Mouse (Mus musculus) heart, postnatal 0 days (tissue): ENCODE measurements around the gene Lipt2. TPM values are rescaled to one million over a fixed set of nuclear protein-coding genes. Genes with fewer than 3 reads are reported as not detected.

Experiments used
- ATAC-seq: fragments of 200-750 bp; cut with Nextera tagmentation; 2 replicates; pipeline ENCODE4 v1.8.0; 2017; ENCODE audit warnings: low read depth, moderate number of reproducible peaks, moderate library complexity; ENCODE audit not compliant: insufficient read depth
- DNase-seq: peaks from one replicate; pipeline ENCODE4 v3.0.0-alpha.2; 2016; ENCODE audit warnings: low spot score
- H3K27ac ChIP-seq: fragments of 300-500 bp; sonication (generic); 2 replicates; pipeline ENCODE4 v1.5.1; 2014; ENCODE audit warnings: low read depth, mild to moderate bottlenecking
- H3K27me3 ChIP-seq: fragments of 300-500 bp; sonication (generic); 2 replicates; pipeline ENCODE4 v1.6.1; 2014; ENCODE audit warnings: low read length, mixed read lengths; ENCODE audit not compliant: control insufficient read depth, insufficient read depth
- H3K36me3 ChIP-seq: fragments of 300-500 bp; sonication (generic); replicated peaks from 2 replicates; pipeline ENCODE4 v1.6.1; 2014; ENCODE audit warnings: low read length, mixed read lengths; ENCODE audit not compliant: control insufficient read depth, insufficient read depth
- H3K4me1 ChIP-seq: fragments of 300-500 bp; sonication (generic); 2 replicates; pipeline ENCODE4 v1.6.1; 2014; ENCODE audit warnings: antibody characterized with exemption; ENCODE audit not compliant: control insufficient read depth, insufficient read depth
- H3K4me2 ChIP-seq: fragments of 300-500 bp; sonication (generic); 2 replicates; pipeline ENCODE4 v1.6.1; 2014; ENCODE audit warnings: low read depth, mild to moderate bottlenecking, low read length, moderate library complexity
- H3K4me3 ChIP-seq: fragments of 300-500 bp; sonication (generic); 2 replicates; pipeline ENCODE4 v1.5.1; 2014; ENCODE audit warnings: low read depth, low read length
- H3K9ac ChIP-seq: fragments of 300-500 bp; sonication (generic); replicated peaks from 2 replicates; pipeline ENCODE4 v1.6.1; 2014; ENCODE audit warnings: low read depth, low read length, mixed read lengths
- H3K9me3 ChIP-seq: fragments of 300-500 bp; sonication (generic); replicated peaks from 2 replicates; pipeline ENCODE4 v1.6.1; 2016; ENCODE audit warnings: low read length; ENCODE audit not compliant: control insufficient read depth
- CTCF ChIP-seq: IDR thresholded peaks from 2 replicates; pipeline ENCODE4 v1.5.1; 2016; ENCODE audit warnings: antibody characterized with exemption, control low read depth, low read depth
- EP300 ChIP-seq: IDR thresholded peaks from 2 replicates; pipeline ENCODE4 v1.6.1; 2016; ENCODE audit warnings: antibody characterized with exemption, low read depth
- polyA plus RNA-seq: library from polyadenylated mRNA; unstranded; fragments of >200 nt; fragmentation: Nextera tagmentation; extraction: Ambion mirVana; gene quantifications from 2 replicates; pipeline ENCODE4 v1.2.1, GENCODE M21; 2015
- total RNA-seq: library from RNA; depleted of rRNA; stranded (reverse); fragments of >200 nt; gene quantifications from 2 replicates; pipeline ENCODE4 v1.2.3, GENCODE M21; 2014; ENCODE audit warnings: low replicate concordance; rRNA removed

Gene Lipt2
- total and polyA plus RNA-seq, 2 experiments from 2014 or later = 10.4 to 13.3 TPM

DNA sequence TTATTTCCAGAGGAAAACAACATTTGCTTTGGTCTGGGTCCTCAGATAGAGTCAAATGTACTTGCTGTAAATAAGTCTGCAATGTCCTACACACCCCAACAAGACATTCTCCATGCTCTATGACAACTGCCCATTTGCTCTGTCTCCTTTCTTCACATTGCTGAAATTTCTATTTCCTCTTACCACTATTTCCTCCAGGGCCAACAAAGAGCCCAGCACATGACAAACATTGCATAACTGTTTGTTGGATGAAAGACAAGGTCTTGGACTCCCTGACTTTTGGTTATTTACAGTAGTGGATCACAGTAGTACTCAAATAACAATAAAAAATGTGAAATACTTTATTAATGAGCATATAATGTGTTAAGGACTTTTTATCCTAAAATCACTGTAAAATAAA, 48.8 kb downstream of the Lipt2 start:
- Histone ChIP-seq H3K4me3 (no peak overlapping the region), H3K27ac (no peak overlapping the region), H3K4me2 (no peak overlapping the region), H3K4me1 (peaks cover 10% of the 10 kb centered on the region; the same call in 1 of the 2 replicates), H3K27me3 (no peaks in the 10 kb centered on the region), H3K9me3 (no peaks in the 10 kb centered on the region), H3K9ac (no peak overlapping the region), H3K36me3 (no peaks in the 10 kb centered on the region)
- TF ChIP-seq EP300 (no peak), CTCF (no peak)
- no peak for DNase-seq
- no peak for ATAC-seq

Other genes starting within 250 kb of the Lipt2 start
- gene Rnf169, start 178.8 kb upstream of the Lipt2 start, total RNA-seq = 11.0 and 11.5 TPM in 2 replicates
- 2.1 and 2.3 TPM in 2 replicates for gene Rnf169, start 178.8 kb upstream of the Lipt2 start, polyA plus RNA-seq
- not detected in 2 replicates for gene Chrdl2, start 153.1 kb upstream of the Lipt2 start, total RNA-seq
- gene Chrdl2, start 153.1 kb upstream of the Lipt2 start, polyA plus RNA-seq = 0.12 and 0.15 TPM in 2 replicates
- gene Pold3, start 37.7 kb upstream of the Lipt2 start, total RNA-seq = 6.6 and 21.0 TPM in 2 replicates
- gene Pold3, start 37.7 kb upstream of the Lipt2 start, polyA plus RNA-seq = 14.6 and 15.2 TPM in 2 replicates
- gene Kcne3, start 17.2 kb downstream of the Lipt2 start, total RNA-seq = 0.99 and 33.0 TPM in 2 replicates
- 3.3 and 4.2 TPM in 2 replicates for gene Kcne3, start 17.2 kb downstream of the Lipt2 start, polyA plus RNA-seq
- 2.6 and 3.5 TPM in 2 replicates for gene Pgm2l1, start 68.1 kb downstream of the Lipt2 start, total RNA-seq
- gene Pgm2l1, start 68.1 kb downstream of the Lipt2 start, polyA plus RNA-seq = 0.56 and 0.89 TPM in 2 replicates
- 5.5 and 10.4 TPM in 2 replicates for gene P4ha3, start 126.2 kb downstream of the Lipt2 start, total RNA-seq
- 1.8 and 2.4 TPM in 2 replicates for gene P4ha3, start 126.2 kb downstream of the Lipt2 start, polyA plus RNA-seq
- gene C2cd3, start 213.0 kb downstream of the Lipt2 start, total RNA-seq = 6.3 and 29.8 TPM in 2 replicates
- 5.5 and 6.0 TPM in 2 replicates for gene C2cd3, start 213.0 kb downstream of the Lipt2 start, polyA plus RNA-seq
- 80.3 and 90.4 TPM in 2 replicates for gene Ppme1, start 213.0 kb downstream of the Lipt2 start, total RNA-seq
- gene Ppme1, start 213.0 kb downstream of the Lipt2 start, polyA plus RNA-seq = 44.6 and 48.7 TPM in 2 replicates